Mouse (Mus musculus): ENCODE measurements around the gene Rnf182.
A peak's percentile ranks its signal among the peaks of the same experiment; 100 is the strongest.

Gene Rnf182

GRCm38 (mm10) chr13:43612040-43612439, 3.5 kb upstream of the Rnf182 start:
- no peak for DNase-seq (ENCODE audit: low spot score in 2 of 2)

DNA sequence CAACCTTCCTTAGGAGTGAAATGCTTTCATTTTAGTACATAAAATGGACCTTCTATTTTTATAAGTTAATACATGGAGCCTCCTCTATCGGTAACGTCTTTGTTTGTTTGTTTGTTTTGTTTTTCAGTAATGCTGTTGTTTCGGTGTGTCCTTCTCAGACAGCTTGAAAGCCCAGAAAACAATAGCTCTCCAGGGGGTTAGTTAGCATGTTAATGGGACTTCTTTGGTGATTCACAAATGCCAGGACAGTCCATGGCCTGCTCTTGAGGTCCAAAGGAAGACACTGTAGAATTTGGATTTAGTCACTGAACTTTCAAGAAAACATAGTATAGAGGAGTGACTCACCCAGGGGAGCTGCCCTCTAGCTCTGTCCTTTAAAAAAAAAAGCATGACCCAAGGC, 843 bp upstream of the Rnf182 start:
- DNase-seq (ENCODE audit: low spot score in 2 of 2) = no peak

DNA sequence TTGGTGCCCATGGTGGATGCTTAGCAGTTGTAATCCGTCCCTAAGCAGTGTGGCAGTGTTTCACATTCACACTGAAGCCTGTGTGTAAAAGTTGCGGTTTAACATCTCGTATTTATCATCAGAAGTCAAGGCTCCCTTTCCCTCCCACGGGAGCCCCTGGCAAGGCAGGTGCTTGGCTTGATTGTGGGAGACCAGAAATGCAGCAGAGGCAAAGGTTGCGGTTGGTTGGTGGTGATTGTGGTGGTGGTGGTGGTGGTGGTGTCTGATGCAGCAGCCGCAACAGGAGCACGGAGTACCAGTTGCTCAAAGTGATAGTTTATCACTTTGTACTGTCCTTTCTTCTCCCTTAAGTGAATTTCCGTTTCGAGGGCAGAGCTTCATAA, 325 bp upstream of the Rnf182 start:
- no peak for DNase-seq (ENCODE audit: low spot score in 2 of 2)

GRCm38 (mm10) chr13:43616551-43616950, 1.0 kb downstream of the Rnf182 start:
- DNase-seq (ENCODE audit: low spot score in 2 of 2) = no peak

GRCm38 (mm10) chr13:43619550-43620175, 4.2 kb downstream of the Rnf182 start:
- no peak for DNase-seq (ENCODE audit: low spot score in 2 of 2)

DNA sequence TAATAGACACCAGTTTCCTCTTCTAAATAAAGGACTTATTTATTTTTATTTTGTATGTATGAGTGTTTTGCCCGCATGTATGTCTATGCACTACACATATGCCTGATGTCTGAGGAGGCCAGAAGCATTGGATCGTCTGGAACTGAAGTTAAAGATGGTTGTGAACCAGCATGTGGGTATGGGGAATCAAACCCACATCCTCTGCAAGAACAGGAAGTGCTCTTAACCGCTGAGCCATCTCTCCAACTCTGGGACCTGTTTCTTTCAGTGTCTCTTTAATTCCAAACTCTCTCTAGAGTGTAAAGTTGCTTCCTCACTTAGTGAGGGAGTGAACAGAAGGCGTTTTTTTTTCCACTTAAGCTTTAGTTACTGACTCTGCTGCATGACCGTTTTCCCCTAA, 12.4 kb downstream of the Rnf182 start:
- no peak for DNase-seq (ENCODE audit: low spot score in 2 of 2)

- no peak for DNase-seq (ENCODE audit: low spot score in 2 of 2)
These were observed 14.3 kb downstream of the Rnf182 start for GRCm38 (mm10) chr13:43629785-43630184.

DNA sequence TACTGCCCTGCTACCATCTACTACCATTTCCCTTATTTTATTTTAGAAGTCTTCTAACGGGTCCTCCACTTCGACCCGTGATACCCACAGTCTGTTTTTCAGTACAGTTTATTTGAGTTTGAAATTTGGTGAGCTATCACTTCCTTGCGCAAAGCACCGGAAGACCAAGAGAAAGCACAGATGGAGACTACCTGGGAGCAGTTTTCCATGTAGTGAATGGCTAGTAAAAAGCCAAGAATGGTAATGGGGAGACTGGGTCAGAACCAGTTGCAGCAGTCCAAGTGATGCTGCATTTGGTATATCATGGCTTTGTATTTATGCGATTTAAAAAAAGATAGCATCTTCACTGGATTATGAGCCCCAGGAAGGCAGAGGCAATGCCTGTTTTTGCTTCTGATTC, 15.8 kb downstream of the Rnf182 start:
- no peak for DNase-seq (ENCODE audit: low spot score in 2 of 2)

DNA sequence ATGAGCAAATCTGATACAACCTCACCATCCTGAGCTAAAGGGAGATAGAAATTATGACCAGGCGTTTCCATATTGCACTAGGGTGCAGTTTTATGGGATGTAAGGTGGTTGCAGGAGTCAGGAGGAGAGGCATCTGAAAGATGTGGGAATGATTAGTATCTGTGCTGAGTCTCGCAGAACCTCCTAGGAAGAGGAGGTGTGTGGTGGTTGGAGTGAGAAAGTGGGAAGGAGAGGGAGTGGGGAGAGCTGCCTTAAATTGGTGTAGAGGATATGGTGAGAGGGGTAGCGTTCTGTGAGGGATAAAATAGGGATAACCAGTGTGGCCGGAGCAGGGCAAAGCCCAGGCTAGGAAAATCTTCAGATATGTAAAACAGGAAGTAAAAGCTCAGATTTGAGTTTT, 17.5 kb downstream of the Rnf182 start:
- DNase-seq (ENCODE audit: low spot score in 2 of 2) = no peak

GRCm38 (mm10) chr13:43637720-43638119, 22.2 kb downstream of the Rnf182 start:
- no peak for DNase-seq (ENCODE audit: low spot score in 2 of 2)

- no peak for DNase-seq (ENCODE audit: low spot score in 2 of 2)
These were observed 29.5 kb downstream of the Rnf182 start for GRCm38 (mm10) chr13:43644991-43645390.

- DNase-seq (ENCODE audit: low spot score in 2 of 2) = no peak
These were observed 33.0 kb downstream of the Rnf182 start for GRCm38 (mm10) chr13:43648556-43648955.

GRCm38 (mm10) chr13:43651277-43651676, 35.8 kb downstream of the Rnf182 start:
- no peak for DNase-seq (ENCODE audit: low spot score in 2 of 2)

- no peak for DNase-seq (ENCODE audit: low spot score in 2 of 2)
These were observed 38.6 kb downstream of the Rnf182 start for GRCm38 (mm10) chr13:43654091-43654490.

GRCm38 (mm10) chr13:43663225-43663624, 47.7 kb downstream of the Rnf182 start:
- no peak for DNase-seq (ENCODE audit: low spot score in 2 of 2)

DNA sequence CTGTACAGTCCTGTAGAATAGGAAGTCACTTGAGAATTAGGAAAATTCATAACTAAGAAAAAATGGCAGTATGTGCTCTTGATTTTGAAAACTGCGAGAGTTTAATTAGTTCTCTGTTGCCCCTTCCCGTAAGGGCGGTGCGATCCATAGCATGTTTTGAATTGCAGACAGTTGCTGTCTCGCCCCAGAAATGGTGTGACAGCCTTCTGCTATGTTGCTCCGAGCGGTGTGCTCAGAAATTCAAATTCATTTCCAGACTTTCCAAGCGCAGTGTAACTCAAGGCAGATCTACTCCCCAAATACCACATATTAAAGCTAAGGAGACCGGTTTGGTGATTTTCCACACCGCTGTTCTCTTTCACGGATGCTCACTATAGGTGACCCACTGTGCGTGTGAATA, 50.6 kb downstream of the Rnf182 start:
- DNase-seq (ENCODE audit: low spot score in 2 of 2) = no peak

- no peak for DNase-seq (ENCODE audit: low spot score in 2 of 2)
These were observed 51.4 kb downstream of the Rnf182 start for GRCm38 (mm10) chr13:43666920-43667319.

DNA sequence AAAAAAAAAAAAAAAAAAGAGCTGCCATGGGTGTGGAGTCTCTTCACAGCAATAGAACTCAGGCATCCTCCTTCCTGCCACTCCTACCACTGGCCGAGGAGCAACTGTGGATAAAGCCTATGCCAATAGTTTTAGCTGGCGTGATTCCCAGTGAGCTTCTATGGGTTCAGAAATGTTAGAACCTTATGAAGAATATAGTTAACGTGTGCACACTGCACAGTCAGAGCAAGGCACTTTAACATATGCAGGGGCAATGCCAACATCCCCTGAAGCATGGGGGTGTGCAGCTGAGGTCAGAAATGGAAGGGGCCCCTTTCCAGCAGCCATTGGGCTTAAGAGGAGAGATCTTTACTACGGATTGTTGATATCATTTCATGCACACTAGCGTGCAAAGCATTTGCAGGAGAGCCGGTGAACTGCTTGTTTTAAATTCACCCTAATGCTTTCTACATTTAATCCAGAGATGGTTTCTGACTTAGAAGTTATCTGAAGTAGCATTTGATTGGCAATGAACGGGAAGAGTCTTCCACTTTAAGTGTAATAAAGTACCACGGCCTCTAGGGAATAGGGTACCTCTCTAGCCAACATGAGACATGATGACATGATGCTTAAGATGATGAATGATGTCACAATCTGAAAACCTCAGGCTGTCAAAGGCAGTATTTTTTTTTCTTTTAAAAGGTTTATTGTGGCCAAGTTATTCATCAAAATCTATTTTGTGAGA, 61.8 kb downstream of the Rnf182 start:
- DNase-seq (ENCODE audit: low spot score in 2 of 2) = no peak

DNA sequence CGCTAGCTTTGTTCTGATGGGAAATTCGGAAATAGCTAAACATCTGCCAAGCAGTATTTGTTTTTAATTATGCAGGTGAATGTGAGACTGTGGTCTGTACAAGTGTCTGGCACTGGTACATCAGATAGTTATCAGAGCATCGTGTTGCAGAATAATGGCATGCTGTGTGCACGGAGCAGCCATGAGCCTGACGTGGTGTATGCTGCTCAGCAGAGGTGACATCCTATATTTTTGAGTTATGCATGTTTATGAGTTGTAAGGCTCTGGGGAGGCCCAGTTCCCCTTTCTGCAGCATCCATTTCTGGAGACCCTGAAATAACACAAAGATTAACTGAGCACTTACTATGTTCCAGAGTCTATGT, 62.4 kb downstream of the Rnf182 start:
- no peak for DNase-seq (ENCODE audit: low spot score in 2 of 2)

- peak in 1 of 2 experiments; percentile 17 for DNase-seq (ENCODE audit: low spot score in 2 of 2)
These were observed 69.0 kb downstream of the Rnf182 start for GRCm38 (mm10) chr13:43684499-43684994.

- no peak for DNase-seq (ENCODE audit: low spot score in 2 of 2)
These were observed 72.6 kb downstream of the Rnf182 start for GRCm38 (mm10) chr13:43688065-43688464.

DNA sequence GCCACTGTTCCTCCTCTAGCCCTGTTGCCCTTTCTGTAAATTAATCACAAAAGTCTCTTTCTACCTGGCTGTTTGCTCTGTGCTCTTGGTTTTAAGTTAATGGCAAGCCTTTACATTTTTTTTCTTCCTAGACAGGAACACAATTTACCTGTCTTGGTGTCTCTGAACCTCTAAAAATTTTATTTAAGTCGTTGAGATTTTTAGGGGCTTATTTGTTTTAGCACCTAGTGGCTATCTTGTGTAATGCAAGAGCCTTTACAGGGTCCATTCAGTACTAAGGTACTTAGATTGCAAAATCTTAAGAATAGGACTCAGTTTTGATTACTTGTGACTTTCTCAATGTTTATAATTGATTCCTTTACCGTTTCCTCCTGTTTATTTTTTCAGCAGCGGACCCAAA, 76.2 kb downstream of the Rnf182 start:
- no peak for DNase-seq (ENCODE audit: low spot score in 2 of 2)

- no peak for DNase-seq (ENCODE audit: low spot score in 2 of 2)
These were observed 80.0 kb downstream of the Rnf182 start for GRCm38 (mm10) chr13:43695521-43695920.

GRCm38 (mm10) chr13:43696011-43696410, 80.5 kb downstream of the Rnf182 start:
- no peak for DNase-seq (ENCODE audit: low spot score in 2 of 2)
